Mouse (Mus musculus): ENCODE data around the gene Cntn5. TPM values are rescaled to one million over a fixed set of nuclear protein-coding genes. Genes with fewer than 3 reads are reported as not detected.

Cntn5 gene
- polyA plus RNA-seq, 1 experiment from 2014 or later, result 0.41 TPM

- Histone ChIP-seq H3K9me3 (replicated peaks; ENCODE audit: control insufficient read depth, low read length) (no peaks in the 10 kb centered on the region), H3K4me3 (replicated peaks; ENCODE audit: low read length) (no peak overlapping the region), H3K4me1 (ENCODE audit: control insufficient read depth, insufficient read depth, low read length) (no peaks in the 10 kb centered on the region), H3K36me3 (ENCODE audit: control insufficient read depth, insufficient read depth, low read length) (no peaks in the 10 kb centered on the region), H3K27me3 (ENCODE audit: control insufficient read depth, insufficient read depth, low read length) (no peaks in the 10 kb centered on the region), H3K4me2 (ENCODE audit: low read depth, low read length) (no peak overlapping the region), H3K27ac (ENCODE audit: low read length) (no peak overlapping the region), H3K9ac (ENCODE audit: low read length) (no peak overlapping the region)
- ATAC-seq (ENCODE audit: insufficient read depth, low FRiP score), result no peak
These were observed 238.8 kb downstream of the Cntn5 start for GRCm38 (mm10) chr9:10665756-10666155.

- whole genome bisulfite sequencing, result 65% methylated on average over 2 of the region's 2 CpGs
- no peak for ATAC-seq (ENCODE audit: insufficient read depth, low FRiP score)
These were observed 241.5 kb downstream of the Cntn5 start for GRCm38 (mm10) chr9:10663101-10663500.

GRCm38 (mm10) chr9:10659478-10659877, 245.1 kb downstream of the Cntn5 start:
- no peaks in the 10 kb centered on the region for H3K36me3 ChIP-seq (ENCODE audit: control insufficient read depth, insufficient read depth, low read length)
- no peak overlapping the region for H3K9ac ChIP-seq (ENCODE audit: low read length)
- no peak overlapping the region for H3K4me3 ChIP-seq (replicated peaks; ENCODE audit: low read length)
- ATAC-seq (ENCODE audit: insufficient read depth, low FRiP score), result no peak
- H3K4me2 ChIP-seq (ENCODE audit: low read depth, low read length), result no peak overlapping the region
- 70% methylated on average over 1 of the region's 1 CpGs for WGBS
- H3K9me3 ChIP-seq (replicated peaks; ENCODE audit: control insufficient read depth, low read length), result no peaks in the 10 kb centered on the region
- no peaks in the 10 kb centered on the region for H3K4me1 ChIP-seq (ENCODE audit: control insufficient read depth, insufficient read depth, low read length)
- no peak overlapping the region for H3K27ac ChIP-seq (ENCODE audit: low read length)
- no peaks in the 10 kb centered on the region for H3K27me3 ChIP-seq (ENCODE audit: control insufficient read depth, insufficient read depth, low read length)

More at GRCm38 (mm10) chr9:10663101-10663500, 241.5 kb downstream of the Cntn5 start:
- no peak overlapping the region for H3K9ac ChIP-seq (ENCODE audit: low read length)
- no peaks in the 10 kb centered on the region for H3K27me3 ChIP-seq (ENCODE audit: control insufficient read depth, insufficient read depth, low read length)
- H3K4me1 ChIP-seq (ENCODE audit: control insufficient read depth, insufficient read depth, low read length), result no peaks in the 10 kb centered on the region
- no peak overlapping the region for H3K4me3 ChIP-seq (replicated peaks; ENCODE audit: low read length)
- H3K9me3 ChIP-seq (replicated peaks; ENCODE audit: control insufficient read depth, low read length), result no peaks in the 10 kb centered on the region
- H3K36me3 ChIP-seq (ENCODE audit: control insufficient read depth, insufficient read depth, low read length), result no peaks in the 10 kb centered on the region
- no peak overlapping the region for H3K4me2 ChIP-seq (ENCODE audit: low read depth, low read length)
- H3K27ac ChIP-seq (ENCODE audit: low read length), result no peak overlapping the region

GRCm38 (mm10) chr9:10658086-10658485, 246.5 kb downstream of the Cntn5 start:
- no peaks in the 10 kb centered on the region for H3K36me3 ChIP-seq (ENCODE audit: control insufficient read depth, insufficient read depth, low read length)
- no peaks in the 10 kb centered on the region for H3K27me3 ChIP-seq (ENCODE audit: control insufficient read depth, insufficient read depth, low read length)
- no peak overlapping the region for H3K4me3 ChIP-seq (replicated peaks; ENCODE audit: low read length)
- no peak for ATAC-seq (ENCODE audit: insufficient read depth, low FRiP score)
- no peak overlapping the region for H3K27ac ChIP-seq (ENCODE audit: low read length)
- no peak overlapping the region for H3K4me2 ChIP-seq (ENCODE audit: low read depth, low read length)
- H3K4me1 ChIP-seq (ENCODE audit: control insufficient read depth, insufficient read depth, low read length), result no peaks in the 10 kb centered on the region
- no peaks in the 10 kb centered on the region for H3K9me3 ChIP-seq (replicated peaks; ENCODE audit: control insufficient read depth, low read length)
- H3K9ac ChIP-seq (ENCODE audit: low read length), result no peak overlapping the region
- 84% methylated on average over 1 of the region's 1 CpGs for WGBS

- no peak overlapping the region for H3K27ac ChIP-seq (ENCODE audit: low read length)
- ATAC-seq (ENCODE audit: insufficient read depth, low FRiP score), result no peak
These were observed 247.3 kb downstream of the Cntn5 start for GRCm38 (mm10) chr9:10657144-10657748.

GRCm38 (mm10) chr9:10650632-10651031, 253.9 kb downstream of the Cntn5 start:
- no peaks in the 10 kb centered on the region for H3K27me3 ChIP-seq (ENCODE audit: control insufficient read depth, insufficient read depth, low read length)
- H3K9ac ChIP-seq (ENCODE audit: low read length), result no peak overlapping the region
- WGBS, result 78% methylated on average over 1 of the region's 1 CpGs
- no peaks in the 10 kb centered on the region for H3K9me3 ChIP-seq (replicated peaks; ENCODE audit: control insufficient read depth, low read length)
- H3K4me1 ChIP-seq (ENCODE audit: control insufficient read depth, insufficient read depth, low read length), result no peaks in the 10 kb centered on the region
- no peak overlapping the region for H3K4me2 ChIP-seq (ENCODE audit: low read depth, low read length)
- no peak overlapping the region for H3K27ac ChIP-seq (ENCODE audit: low read length)
- H3K4me3 ChIP-seq (replicated peaks; ENCODE audit: low read length), result no peak overlapping the region
- no peak for ATAC-seq (ENCODE audit: insufficient read depth, low FRiP score)
- no peaks in the 10 kb centered on the region for H3K36me3 ChIP-seq (ENCODE audit: control insufficient read depth, insufficient read depth, low read length)

More at GRCm38 (mm10) chr9:10657144-10657748, 247.3 kb downstream of the Cntn5 start:
- WGBS, result 70% methylated on average over 4 of the region's 4 CpGs
- Histone ChIP-seq H3K27me3 (ENCODE audit: control insufficient read depth, insufficient read depth, low read length) (no peaks in the 10 kb centered on the region), H3K4me1 (ENCODE audit: control insufficient read depth, insufficient read depth, low read length) (no peaks in the 10 kb centered on the region), H3K9ac (ENCODE audit: low read length) (no peak overlapping the region), H3K9me3 (replicated peaks; ENCODE audit: control insufficient read depth, low read length) (no peaks in the 10 kb centered on the region), H3K36me3 (ENCODE audit: control insufficient read depth, insufficient read depth, low read length) (no peaks in the 10 kb centered on the region), H3K4me3 (replicated peaks; ENCODE audit: low read length) (no peak overlapping the region), H3K4me2 (ENCODE audit: low read depth, low read length) (no peak overlapping the region)

- H3K4me2 ChIP-seq (ENCODE audit: low read depth, low read length), result no peak overlapping the region
- no peaks in the 10 kb centered on the region for H3K4me1 ChIP-seq (ENCODE audit: control insufficient read depth, insufficient read depth, low read length)
- H3K4me3 ChIP-seq (replicated peaks; ENCODE audit: low read length), result no peak overlapping the region
- no peaks in the 10 kb centered on the region for H3K27me3 ChIP-seq (ENCODE audit: control insufficient read depth, insufficient read depth, low read length)
- no peaks in the 10 kb centered on the region for H3K36me3 ChIP-seq (ENCODE audit: control insufficient read depth, insufficient read depth, low read length)
- H3K9me3 ChIP-seq (replicated peaks; ENCODE audit: control insufficient read depth, low read length), result no peaks in the 10 kb centered on the region
- no peak overlapping the region for H3K9ac ChIP-seq (ENCODE audit: low read length)
- ATAC-seq (ENCODE audit: insufficient read depth, low FRiP score), result no peak
- WGBS, result 80% methylated on average over 5 of the region's 5 CpGs
- no peak overlapping the region for H3K27ac ChIP-seq (ENCODE audit: low read length)
These were observed 258.6 kb downstream of the Cntn5 start for GRCm38 (mm10) chr9:10645951-10646350.

- no peaks in the 10 kb centered on the region for H3K27me3 ChIP-seq (ENCODE audit: control insufficient read depth, insufficient read depth, low read length)
- H3K4me3 ChIP-seq (replicated peaks; ENCODE audit: low read length), result no peak overlapping the region
- H3K9me3 ChIP-seq (replicated peaks; ENCODE audit: control insufficient read depth, low read length), result no peaks in the 10 kb centered on the region
- no peak overlapping the region for H3K9ac ChIP-seq (ENCODE audit: low read length)
- no peaks in the 10 kb centered on the region for H3K4me1 ChIP-seq (ENCODE audit: control insufficient read depth, insufficient read depth, low read length)
- WGBS, result 60% methylated on average over 7 of the region's 7 CpGs
- no peak for ATAC-seq (ENCODE audit: insufficient read depth, low FRiP score)
- H3K36me3 ChIP-seq (ENCODE audit: control insufficient read depth, insufficient read depth, low read length), result no peaks in the 10 kb centered on the region
- H3K4me2 ChIP-seq (ENCODE audit: low read depth, low read length), result no peak overlapping the region
- H3K27ac ChIP-seq (ENCODE audit: low read length), result no peak overlapping the region
These were observed 259.3 kb downstream of the Cntn5 start for GRCm38 (mm10) chr9:10645045-10645830.

GRCm38 (mm10) chr9:10618036-10618435, 286.5 kb downstream of the Cntn5 start:
- Histone ChIP-seq H3K9me3 (replicated peaks; ENCODE audit: control insufficient read depth, low read length) (no peaks in the 10 kb centered on the region), H3K36me3 (ENCODE audit: control insufficient read depth, insufficient read depth, low read length) (no peaks in the 10 kb centered on the region), H3K27ac (ENCODE audit: low read length) (no peak overlapping the region), H3K4me3 (replicated peaks; ENCODE audit: low read length) (no peak overlapping the region), H3K4me1 (ENCODE audit: control insufficient read depth, insufficient read depth, low read length) (no peaks in the 10 kb centered on the region), H3K4me2 (ENCODE audit: low read depth, low read length) (no peak overlapping the region), H3K27me3 (ENCODE audit: control insufficient read depth, insufficient read depth, low read length) (no peaks in the 10 kb centered on the region), H3K9ac (ENCODE audit: low read length) (no peak overlapping the region)
- WGBS, result 60% methylated on average over 5 of the region's 5 CpGs
- no peak for ATAC-seq (ENCODE audit: insufficient read depth, low FRiP score)

All from stomach, embryonic 16.5 days (tissue).